Mouse (Mus musculus) gastrocnemius, adult 2 months (tissue): Measurements from ENCODE around the gene Tada1. TPM values are rescaled to one million over a fixed set of nuclear protein-coding genes. Genes with fewer than 3 reads are reported as not detected.

Source experiments
- DNase-seq: peaks from one replicate; pipeline ENCODE4 v3.0.0; 2022
- H3K27ac ChIP-seq: fragments of 200-600 bp; 2 replicates; pipeline ENCODE4 v1.8.1; 2022; ENCODE audit warnings: mild to moderate bottlenecking
- H3K4me3 ChIP-seq: fragments of 200-600 bp; 2 replicates; pipeline ENCODE4 v1.8.1; 2022; ENCODE audit warnings: mild to moderate bottlenecking, moderate library complexity
- CTCF ChIP-seq: fragments of 200-600 bp; IDR thresholded peaks from 2 replicates; pipeline ENCODE4 v1.8.1; 2022; ENCODE audit warnings: antibody characterized with exemption, mild to moderate bottlenecking, moderate library complexity
- intact Hi-C: fragments of 180-260 bp; cut with DNase I; formaldehyde crosslinking; loops from one replicate; pipeline ENCODE4 v1.15.1; 2025
- total RNA-seq, 2 experiments: library from RNA; stranded (reverse); gene quantifications; 2 replicates each; pipeline ENCODE4 v1.2.3; 2021

The Tada1 gene
- total RNA-seq, 2 experiments from 2014 or later = 5.1 to 6.1 TPM

DNA sequence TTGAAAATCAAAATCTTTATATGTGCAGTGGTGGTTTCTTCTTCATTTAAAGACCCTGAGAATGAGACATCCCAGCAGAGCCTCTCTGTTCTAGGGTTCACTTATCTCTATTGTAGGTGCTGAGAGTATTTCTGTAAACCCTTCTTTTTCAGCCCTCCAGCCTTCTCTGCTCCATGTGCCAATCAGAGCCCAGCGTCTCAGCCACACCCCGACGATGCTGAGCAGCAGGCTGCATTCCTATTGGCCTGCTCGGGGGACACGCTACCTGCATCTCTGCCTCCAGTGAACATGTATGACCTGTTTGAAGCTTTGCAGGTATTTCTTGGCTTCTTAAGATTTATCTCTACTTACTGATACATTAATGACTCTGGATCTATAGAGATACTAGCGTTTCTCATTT is 12.8 kb downstream of the Tada1 start:
- Histone ChIP-seq H3K27ac (no peak overlapping the region), H3K4me3 (no peak overlapping the region)
- DNase-seq = no peak
- intact Hi-C loops = no loop called here
- no peak for TF ChIP-seq CTCF

DNA sequence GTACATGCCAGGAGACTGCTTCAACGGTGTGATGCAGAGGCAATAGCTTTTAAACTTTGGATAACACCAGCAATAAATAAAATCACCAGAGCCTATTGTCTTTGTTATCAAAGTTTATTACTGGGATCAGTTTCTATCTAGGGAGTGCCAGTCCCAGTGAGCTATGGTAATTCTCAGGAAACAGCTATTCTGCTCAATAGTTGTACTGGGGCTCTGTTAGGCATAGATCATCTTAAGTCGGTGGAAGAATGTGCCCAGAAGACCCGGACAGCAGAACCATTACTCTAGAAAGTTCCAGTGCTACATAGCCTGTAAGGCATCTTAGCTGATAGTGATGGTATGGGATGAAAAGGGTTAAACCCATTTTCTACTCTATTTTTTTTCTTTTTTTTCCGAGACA is 15.9 kb downstream of the Tada1 start:
- DNase-seq = no peak
- intact Hi-C loops = no loop called here
- no peak overlapping the region for H3K27ac ChIP-seq
- no peak for TF ChIP-seq CTCF
- H3K4me3 ChIP-seq = no peak overlapping the region

DNA sequence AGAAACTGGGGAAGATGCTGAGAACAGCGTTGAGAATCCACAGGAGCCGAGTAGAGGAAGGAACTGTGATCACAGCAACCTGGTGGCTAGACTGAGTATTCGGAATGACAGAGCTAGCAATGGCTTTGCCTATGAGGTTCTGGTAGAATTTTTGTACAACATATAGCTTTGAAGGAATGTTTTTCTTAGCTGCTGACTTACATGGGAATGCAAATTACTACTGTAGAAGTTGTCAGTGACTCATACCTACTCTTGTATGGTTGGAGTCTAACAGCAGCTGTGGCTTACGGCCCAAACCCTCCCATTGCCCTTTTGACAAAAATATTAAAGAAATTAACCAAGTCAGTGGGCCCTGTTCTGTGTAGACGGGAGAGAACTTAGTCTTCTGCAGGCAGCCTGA is 16.8 kb downstream of the Tada1 start:
- Histone ChIP-seq H3K4me3 (no peak overlapping the region), H3K27ac (no peak overlapping the region)
- intact Hi-C loops = no loop called here
- no peak for DNase-seq
- no peak for TF ChIP-seq CTCF

DNA sequence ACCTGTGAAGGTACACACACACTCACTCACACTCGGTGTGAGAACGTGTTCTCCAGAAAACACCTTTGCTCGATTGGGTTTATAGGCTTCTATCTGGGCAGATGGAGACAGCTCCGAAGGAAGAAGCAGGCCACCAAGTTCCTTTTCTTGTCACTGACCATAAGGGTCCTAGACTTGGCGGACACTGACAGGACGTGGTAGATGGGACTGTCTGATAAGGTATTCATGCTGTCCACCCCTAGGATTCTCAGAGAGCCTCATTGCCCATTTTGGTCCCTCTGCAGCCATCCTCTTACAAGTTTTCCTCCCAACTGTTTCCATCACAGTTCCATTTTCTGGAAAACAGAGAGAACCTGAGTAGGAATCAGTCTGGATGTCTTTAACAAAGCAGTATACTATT is 17.5 kb downstream of the Tada1 start:
- DNase-seq = no peak
- no peak for TF ChIP-seq CTCF
- H3K27ac ChIP-seq = no peak overlapping the region
- H3K4me3 ChIP-seq = no peak overlapping the region
- intact Hi-C loops = no loop called here

DNA sequence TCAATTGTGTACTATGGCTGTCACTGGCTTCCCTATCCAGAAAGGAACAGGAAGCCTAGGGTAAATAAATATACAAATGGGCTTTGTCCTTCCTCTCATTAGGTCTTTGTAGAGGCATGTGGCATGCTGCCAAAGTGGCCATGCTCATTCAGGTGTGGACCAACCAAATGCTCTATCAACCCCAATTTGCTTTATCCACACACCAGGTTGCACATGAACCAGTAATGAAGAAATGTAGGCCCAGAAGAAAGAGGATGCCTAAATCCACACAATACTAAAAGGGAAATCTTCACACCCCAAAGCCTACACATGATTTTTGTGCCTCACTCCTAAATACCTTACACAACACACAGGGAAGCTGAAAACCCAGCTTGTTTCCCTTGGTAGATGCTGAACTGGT is 22.6 kb downstream of the Tada1 start:
- H3K4me3 ChIP-seq = no peak overlapping the region

DNA sequence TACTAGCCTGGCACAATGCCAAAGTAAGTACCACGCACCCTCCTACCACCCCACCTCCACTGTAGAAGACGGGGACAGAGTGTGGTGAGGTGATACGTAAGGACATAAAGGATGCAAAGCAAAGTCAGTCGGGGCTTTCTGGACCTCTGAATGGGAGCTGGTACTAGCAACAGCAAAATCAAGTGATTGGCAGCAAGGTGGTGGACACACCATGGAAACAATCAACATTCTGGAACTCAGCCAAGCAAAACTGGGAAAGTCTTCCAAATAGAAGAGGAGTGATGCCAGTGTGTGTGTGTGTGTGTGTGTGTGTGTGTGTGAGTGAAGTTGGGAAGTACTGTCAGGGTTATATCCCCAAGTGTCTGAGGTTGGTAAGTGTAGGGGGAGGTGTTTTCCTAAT is 23.1 kb downstream of the Tada1 start:
- no peak for DNase-seq
- no peak overlapping the region for H3K27ac ChIP-seq
- no peak overlapping the region for H3K4me3 ChIP-seq
- intact Hi-C loops = no loop called here
- no peak for TF ChIP-seq CTCF

More for the DNA sequence above, 22.6 kb downstream of the Tada1 start:
- intact Hi-C loops = no loop called here
- DNase-seq = no peak
- no peak overlapping the region for H3K27ac ChIP-seq
- TF ChIP-seq CTCF = no peak

DNA sequence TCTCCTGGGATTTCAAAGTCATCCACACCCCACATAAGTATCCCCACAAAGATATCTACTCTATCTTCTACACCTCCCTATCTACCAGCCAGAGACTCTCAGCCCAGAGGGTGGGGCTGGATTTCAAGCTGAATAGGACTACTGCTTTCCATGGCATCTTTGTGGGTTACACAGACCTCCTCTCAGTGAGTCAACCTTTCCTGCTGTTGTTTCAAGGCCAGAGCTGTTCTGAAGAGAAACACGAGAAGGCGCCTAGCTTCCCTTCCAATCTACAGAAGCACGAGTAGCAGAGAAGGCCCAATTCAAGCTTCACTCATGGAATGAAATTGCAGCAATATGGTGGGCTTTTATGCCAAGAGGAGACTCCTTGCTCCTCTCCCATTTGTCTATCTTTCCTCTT is 24.9 kb downstream of the Tada1 start:
- Histone ChIP-seq H3K4me3 (no peak overlapping the region), H3K27ac (no peak overlapping the region)
- no peak for DNase-seq
- TF ChIP-seq CTCF = no peak
- intact Hi-C loops = no loop called here

DNA sequence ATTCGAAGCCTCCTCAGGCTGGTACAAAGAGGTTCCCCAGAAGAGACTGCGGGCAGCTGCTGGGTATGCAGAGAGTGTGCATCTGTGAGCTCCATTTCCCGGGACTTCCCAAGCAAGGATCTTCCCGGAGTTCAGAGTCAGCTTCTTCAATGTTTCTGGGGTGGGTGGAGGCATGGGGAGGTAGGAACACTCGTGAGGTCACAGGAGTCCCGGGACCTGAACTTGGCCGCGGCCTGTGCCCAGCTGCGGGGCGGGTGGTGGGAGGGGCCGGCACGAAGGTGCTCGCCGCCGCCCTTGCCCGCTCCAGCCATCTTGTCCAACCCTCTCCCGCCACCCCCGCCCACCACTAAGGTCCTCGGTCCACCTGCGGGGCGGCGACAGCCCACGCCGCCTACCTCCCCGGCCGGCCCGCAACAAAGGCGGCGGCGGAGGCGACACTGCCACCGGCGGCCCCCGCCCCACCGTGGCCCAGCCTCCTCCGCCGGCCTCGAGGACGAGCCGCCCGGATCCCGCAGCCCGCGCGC is 30.3 kb downstream of the Tada1 start:
- peak; percentile 75 for DNase-seq
- Histone ChIP-seq H3K27ac (peak overlapping the region; percentile 89), H3K4me3 (peak overlapping the region; percentile 89)
- intact Hi-C loops = loop anchor here (1.0 kb wide), 1 partner anchor 30 kb away; the partner anchor contains the start of gene Tada1
- no peak for TF ChIP-seq CTCF

DNA sequence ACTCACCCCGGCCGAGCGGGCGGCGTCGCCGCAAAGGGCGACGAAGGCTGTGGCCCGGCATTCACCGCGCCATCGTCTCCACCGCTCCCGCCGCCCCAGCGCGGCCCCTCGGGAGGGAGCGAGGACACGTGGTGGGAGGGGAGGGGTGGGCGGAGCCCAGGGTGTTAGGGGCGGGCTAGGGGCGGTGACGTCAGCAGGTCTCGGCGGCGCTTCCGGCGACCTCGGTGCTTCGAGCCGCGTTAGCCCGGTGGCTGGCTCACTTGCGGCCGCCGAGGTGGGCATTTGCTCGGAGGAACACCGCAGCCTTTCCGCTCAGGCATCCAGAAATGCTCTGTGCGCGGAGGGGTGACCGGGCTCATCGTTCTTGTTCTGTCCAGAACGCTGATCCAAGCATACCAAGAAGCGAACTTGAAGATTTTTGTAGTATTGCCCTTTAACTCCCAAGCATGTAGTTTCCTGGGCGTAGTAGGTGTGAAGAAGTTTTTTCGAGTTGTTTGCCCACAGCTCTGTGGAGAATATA is 30.9 kb downstream of the Tada1 start, which contains the start of gene Pogk:
Gene Pogk (minus strand): TSS at position 163 of the 520 bp plus-strand sequence.
- peak; percentile 90 for DNase-seq
- peak within 1 kb of the TSS; percentile 89 for H3K4me3 ChIP-seq
- peak within 1 kb of the TSS; percentile 89 for H3K27ac ChIP-seq
- intact Hi-C loops = loop anchor here (1.0 kb wide), 1 partner anchor 30 kb away; the partner anchor contains the start of gene Tada1
- no peak for TF ChIP-seq CTCF

DNA sequence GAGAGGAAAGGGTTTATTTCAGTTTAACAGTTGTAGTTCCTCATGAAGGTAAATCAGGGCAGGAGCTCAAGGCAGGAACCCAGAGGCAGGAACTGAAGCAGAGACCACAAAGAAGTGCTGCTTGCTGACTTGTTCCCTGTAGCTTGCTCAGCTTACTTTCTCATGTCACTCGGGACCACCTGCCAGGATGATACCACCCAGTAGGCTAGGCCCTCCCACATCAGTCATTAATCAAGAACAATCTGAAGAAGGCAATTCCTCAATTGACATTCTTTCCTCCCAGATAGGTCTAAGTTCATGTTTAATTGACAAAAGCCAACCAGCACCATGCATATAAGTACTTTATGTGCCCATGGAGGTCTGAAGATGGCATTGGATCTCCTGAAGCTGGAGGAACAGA is 32.6 kb downstream of the Tada1 start:
- Histone ChIP-seq H3K27ac (no peak overlapping the region), H3K4me3 (no peak overlapping the region)
- intact Hi-C loops = no loop called here
- DNase-seq = no peak
- TF ChIP-seq CTCF = no peak

DNA sequence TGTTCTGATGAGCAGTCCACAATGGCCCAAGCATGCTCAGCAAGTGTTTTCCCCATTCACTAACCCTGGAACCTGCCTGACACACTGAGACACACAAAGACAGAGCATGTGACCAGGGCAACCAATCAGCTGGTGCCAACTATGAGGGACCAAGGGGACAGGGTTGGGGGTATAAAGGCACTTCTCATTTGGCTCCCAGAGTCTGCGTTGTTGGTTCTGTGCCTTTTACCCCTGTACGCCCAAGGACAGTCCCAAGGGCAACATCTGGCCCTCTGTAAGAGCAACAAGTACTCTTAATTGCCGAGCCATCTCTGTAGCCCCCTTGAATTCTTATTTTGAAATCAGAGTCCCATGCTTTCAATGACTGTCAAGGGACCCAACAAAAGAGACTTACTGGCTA is 33.4 kb downstream of the Tada1 start:
- Histone ChIP-seq H3K4me3 (no peak overlapping the region), H3K27ac (no peak overlapping the region)
- no peak for TF ChIP-seq CTCF
- intact Hi-C loops = no loop called here
- no peak for DNase-seq

DNA sequence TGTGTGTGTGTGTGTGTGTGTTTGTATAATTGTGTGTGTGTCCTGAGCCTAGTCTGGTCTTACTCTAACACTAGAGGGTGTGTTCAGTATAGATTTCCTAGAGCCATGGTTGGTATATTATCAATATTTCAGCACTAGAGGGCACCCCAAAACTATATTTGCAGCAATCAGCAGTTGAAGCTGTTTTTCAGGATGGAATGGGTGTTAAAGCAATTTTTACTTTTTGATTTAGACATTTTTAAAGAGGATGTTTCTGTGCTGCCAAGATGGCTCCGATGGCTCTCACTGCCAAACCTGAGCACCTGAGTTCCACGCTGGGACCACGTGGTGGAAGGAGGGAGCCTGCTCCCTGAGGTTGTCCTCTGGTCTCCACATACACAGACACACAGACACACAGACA is 50.2 kb downstream of the Tada1 start:
- TF ChIP-seq CTCF = peak; percentile 29; the same call in 1 of the 2 replicates
- Histone ChIP-seq H3K27ac (no peak overlapping the region), H3K4me3 (no peak overlapping the region)
- intact Hi-C loops = no loop called here
- no peak for DNase-seq

DNA sequence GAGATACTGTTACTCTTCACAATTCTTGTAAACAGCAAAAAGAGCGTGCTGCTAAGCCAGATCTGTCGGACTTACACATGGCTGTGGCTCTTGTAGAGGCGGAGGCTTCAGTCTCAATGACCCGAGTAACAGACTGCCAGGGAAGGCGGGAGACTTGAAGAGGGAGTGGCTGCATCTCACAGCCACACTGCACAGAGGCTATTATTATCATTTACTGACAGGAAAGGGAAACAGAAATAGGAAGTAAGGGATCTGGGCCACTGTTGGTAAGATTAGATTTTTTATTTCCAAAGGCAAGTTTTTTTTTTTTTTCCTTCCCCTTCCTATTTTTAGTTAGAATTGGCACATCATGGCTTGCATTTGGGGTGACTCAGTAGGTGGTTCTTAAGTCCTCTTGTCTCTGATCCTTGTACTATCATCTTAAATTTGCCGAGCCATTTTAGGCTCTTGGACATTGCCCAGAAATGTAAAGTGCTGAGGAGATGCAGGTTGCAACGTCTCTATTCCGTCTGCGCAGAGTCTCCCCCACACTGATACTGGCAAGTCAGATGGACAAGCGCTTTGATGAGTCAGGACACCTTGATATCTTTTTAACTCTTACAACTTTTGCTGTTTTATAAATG is 51.0 kb downstream of the Tada1 start:
- no peak for DNase-seq
- no peak for TF ChIP-seq CTCF
- peak overlapping the region; percentile 51 for H3K4me3 ChIP-seq
- intact Hi-C loops = no loop called here
- H3K27ac ChIP-seq = no peak overlapping the region

DNA sequence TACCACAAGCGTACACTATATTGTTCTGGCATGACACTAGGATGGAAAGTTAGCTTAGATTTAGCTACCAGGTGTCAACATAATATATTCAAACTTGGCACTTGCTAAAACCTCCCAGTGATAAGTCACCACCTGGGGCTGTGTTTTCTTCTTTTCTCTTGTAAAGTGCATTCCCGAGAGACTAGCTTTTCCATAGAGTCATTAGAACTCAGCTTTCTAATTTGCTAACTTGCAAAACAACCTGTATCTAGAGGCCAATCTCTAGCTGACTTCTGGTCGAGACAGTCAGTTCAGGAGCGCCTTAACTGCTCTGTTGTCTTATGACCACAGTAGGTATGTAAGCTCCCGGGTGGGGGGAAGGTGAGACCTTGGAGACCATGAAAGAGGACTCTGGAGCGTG is 60.5 kb downstream of the Tada1 start:
- no peak for TF ChIP-seq CTCF
- H3K27ac ChIP-seq = no peak overlapping the region
- intact Hi-C loops = no loop called here

More for the DNA sequence above, 60.5 kb downstream of the Tada1 start:
- H3K4me3 ChIP-seq = no peak overlapping the region
- DNase-seq = no peak
